Mouse (Mus musculus): ENCODE data around the gene Efhc1. TPM values are rescaled to one million over a fixed set of nuclear protein-coding genes. Genes with fewer than 3 reads are reported as not detected.

Gene Efhc1
- polyA plus RNA-seq, 1 experiment from 2014 or later: 1.7 TPM

DNA sequence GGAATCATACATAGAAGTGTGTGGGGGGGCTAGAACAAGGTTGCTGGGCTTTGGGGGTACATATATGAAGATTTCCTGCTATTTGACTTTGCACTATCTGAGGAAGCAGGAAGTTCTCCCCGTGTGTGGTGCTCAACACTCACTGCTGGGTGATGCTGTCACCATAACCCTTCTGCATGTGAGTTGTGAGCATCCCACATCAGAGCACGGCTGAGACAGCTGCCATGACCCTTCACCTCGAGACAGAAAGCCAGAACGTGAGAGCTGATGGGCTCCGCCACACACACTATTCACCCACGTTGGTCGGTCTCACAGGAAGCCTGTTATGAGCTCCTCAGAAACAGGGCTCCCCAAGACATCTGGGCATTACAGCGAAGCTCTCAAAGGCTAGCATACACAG lies 53.2 kb downstream of the Efhc1 start:
- Histone ChIP-seq H3K27ac (replicated peaks) (no peak overlapping the region), H3K4me1 (replicated peaks; ENCODE audit: control insufficient read depth, insufficient read depth) (0 out of 2 replicates have a peak, but pooled peaks cover 2% of the 10 kb centered on the region), H3K4me3 (ENCODE audit: low read depth, low read length) (no peak overlapping the region), H3K9ac (ENCODE audit: low read length) (no peak overlapping the region), H3K27me3 (ENCODE audit: control insufficient read depth, insufficient read depth, low read length) (no peaks in the 10 kb centered on the region), H3K4me2 (replicated peaks; ENCODE audit: low read depth) (no peak overlapping the region), H3K36me3 (ENCODE audit: control insufficient read depth, insufficient read depth, low read length) (peaks cover 13% of the 10 kb centered on the region; the same call in 1 of the 2 replicates), H3K9me3 (ENCODE audit: control insufficient read depth, low read length) (no peaks in the 10 kb centered on the region)
- DNase-seq (ENCODE audit: low spot score): no peak
- 81% methylated on average over 8 of the region's 8 CpGs for WGBS
- TF ChIP-seq EP300 (optimal IDR thresholded peaks at IDR 0.05) (no peak), CTCF (IDR thresholded peaks at IDR 0.05; ENCODE audit: low read depth) (no peak)
- no peak for ATAC-seq (ENCODE audit: low FRiP score, low TSS enrichment)

DNA sequence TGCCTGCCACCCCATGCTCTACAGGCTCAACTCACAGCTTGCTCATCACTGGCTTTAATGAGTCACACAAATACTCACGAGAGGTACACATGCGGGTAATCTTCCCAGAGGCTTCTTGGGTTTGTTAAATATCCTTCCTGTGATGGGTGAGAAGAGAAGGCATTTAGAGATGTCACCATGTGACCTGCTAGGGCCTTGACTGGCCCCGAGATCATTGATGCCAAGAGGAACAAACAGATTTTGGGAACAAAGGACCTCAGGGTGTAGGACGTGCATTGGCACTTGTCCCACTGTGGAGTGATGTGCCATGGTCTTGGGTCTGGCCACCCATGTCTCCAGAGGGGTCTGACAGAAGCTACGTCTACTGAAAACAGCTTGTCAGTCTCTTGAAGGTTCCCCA lies 55.3 kb downstream of the Efhc1 start:
- Histone ChIP-seq H3K9me3 (ENCODE audit: control insufficient read depth, low read length) (no peaks in the 10 kb centered on the region), H3K4me3 (ENCODE audit: low read depth, low read length) (no peak overlapping the region), H3K4me1 (replicated peaks; ENCODE audit: control insufficient read depth, insufficient read depth) (0 out of 2 replicates have a peak, but pooled peaks cover 2% of the 10 kb centered on the region), H3K4me2 (replicated peaks; ENCODE audit: low read depth) (no peak overlapping the region), H3K27ac (replicated peaks) (no peak overlapping the region), H3K9ac (ENCODE audit: low read length) (no peak overlapping the region), H3K36me3 (ENCODE audit: control insufficient read depth, insufficient read depth, low read length) (peaks cover 10% of the 10 kb centered on the region), H3K27me3 (ENCODE audit: control insufficient read depth, insufficient read depth, low read length) (no peaks in the 10 kb centered on the region)
- ATAC-seq (ENCODE audit: low FRiP score, low TSS enrichment): no peak
- no peak for DNase-seq (ENCODE audit: low spot score)
- TF ChIP-seq CTCF (IDR thresholded peaks at IDR 0.05; ENCODE audit: low read depth) (no peak), EP300 (optimal IDR thresholded peaks at IDR 0.05) (no peak)
- 76% methylated on average over 5 of the region's 5 CpGs for WGBS

DNA sequence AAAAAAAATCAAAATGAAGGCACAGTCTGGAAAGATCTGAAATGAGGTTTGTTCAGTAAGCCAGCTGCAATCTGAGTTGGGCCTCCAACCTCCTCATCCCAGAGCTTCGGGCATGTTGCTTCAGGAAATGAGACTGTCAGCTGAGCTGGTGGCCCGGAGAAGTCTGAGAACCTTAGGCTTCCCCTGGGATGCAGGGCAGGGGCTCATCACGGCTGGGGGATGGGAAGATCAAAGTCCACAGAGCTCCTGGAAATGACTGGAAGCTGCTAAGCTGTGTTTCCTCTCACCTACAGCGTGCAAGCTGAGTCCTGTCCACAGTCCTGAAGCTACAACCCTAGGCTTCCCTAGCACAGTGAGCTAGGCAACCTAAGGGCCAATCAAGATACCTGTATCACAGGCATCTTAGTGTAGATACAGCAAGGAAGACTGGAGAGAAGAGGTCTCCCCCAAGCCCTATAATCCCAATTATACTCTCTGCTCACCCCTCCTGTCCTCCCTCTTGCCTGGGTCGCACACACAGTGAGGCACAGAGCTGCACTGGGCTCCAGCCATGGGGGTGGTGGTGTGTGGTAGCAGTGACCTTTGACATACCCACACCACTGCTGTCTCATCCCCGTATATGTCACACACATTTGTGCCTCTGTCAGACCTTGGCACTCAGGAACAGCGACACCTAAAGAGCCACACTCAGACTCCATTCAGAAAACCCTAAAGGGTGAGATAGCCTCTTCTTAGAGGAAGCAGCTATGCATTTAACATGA lies 56.7 kb downstream of the Efhc1 start:
- peaks cover 8% of the 10 kb centered on the region for H3K36me3 ChIP-seq (ENCODE audit: control insufficient read depth, insufficient read depth, low read length)
- H3K4me3 ChIP-seq (ENCODE audit: low read depth, low read length): no peak overlapping the region
- no peak overlapping the region for H3K9ac ChIP-seq (ENCODE audit: low read length)
- DNase-seq (ENCODE audit: low spot score) (no peak), ATAC-seq (ENCODE audit: low FRiP score, low TSS enrichment) (no peak)
- H3K27me3 ChIP-seq (ENCODE audit: control insufficient read depth, insufficient read depth, low read length): no peaks in the 10 kb centered on the region
- H3K4me1 ChIP-seq (replicated peaks; ENCODE audit: control insufficient read depth, insufficient read depth): 0 out of 2 replicates have a peak, but pooled peaks cover 2% of the 10 kb centered on the region
- H3K4me2 ChIP-seq (replicated peaks; ENCODE audit: low read depth): no peak overlapping the region
- TF ChIP-seq CTCF (IDR thresholded peaks at IDR 0.05; ENCODE audit: low read depth): no peak
- TF ChIP-seq EP300 (optimal IDR thresholded peaks at IDR 0.05): no peak
- no peaks in the 10 kb centered on the region for H3K9me3 ChIP-seq (ENCODE audit: control insufficient read depth, low read length)
- 75% methylated on average over 7 of the region's 7 CpGs for WGBS
- peak overlapping the region; percentile 49; the same call in 1 of the 2 replicates for H3K27ac ChIP-seq (replicated peaks)

DNA sequence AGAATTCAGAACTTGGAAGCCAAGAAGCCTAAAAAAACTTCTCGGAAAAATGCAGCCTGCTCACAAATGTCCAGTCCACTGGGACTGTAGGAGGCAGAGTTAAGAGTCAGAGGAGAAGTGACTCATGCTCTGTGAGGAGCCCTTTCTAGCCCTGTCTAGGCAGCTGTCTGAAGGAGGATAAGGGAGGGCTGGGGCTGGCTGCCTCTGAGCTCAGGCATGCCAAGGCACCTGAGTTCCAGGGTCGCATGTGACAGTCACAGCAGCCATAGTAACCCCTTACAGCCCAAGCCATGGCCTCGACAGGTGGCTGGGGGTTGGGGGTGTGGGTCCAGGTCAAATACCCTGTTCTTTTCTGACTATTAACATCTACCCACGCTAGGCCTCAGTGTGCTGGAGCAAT lies 57.5 kb downstream of the Efhc1 start:
- Histone ChIP-seq H3K4me1 (replicated peaks; ENCODE audit: control insufficient read depth, insufficient read depth) (0 out of 2 replicates have a peak, but pooled peaks cover 2% of the 10 kb centered on the region), H3K27ac (replicated peaks) (peak overlapping the region; percentile 49; the same call in 1 of the 2 replicates), H3K4me3 (ENCODE audit: low read depth, low read length) (no peak overlapping the region), H3K36me3 (ENCODE audit: control insufficient read depth, insufficient read depth, low read length) (peaks cover 8% of the 10 kb centered on the region), H3K27me3 (ENCODE audit: control insufficient read depth, insufficient read depth, low read length) (no peaks in the 10 kb centered on the region), H3K9ac (ENCODE audit: low read length) (no peak overlapping the region), H3K4me2 (replicated peaks; ENCODE audit: low read depth) (no peak overlapping the region), H3K9me3 (ENCODE audit: control insufficient read depth, low read length) (no peaks in the 10 kb centered on the region)
- no peak for TF ChIP-seq CTCF (IDR thresholded peaks at IDR 0.05; ENCODE audit: low read depth)
- TF ChIP-seq EP300 (optimal IDR thresholded peaks at IDR 0.05): no peak
- 42% methylated on average over 4 of the region's 4 CpGs for WGBS
- DNase-seq (ENCODE audit: low spot score) (no peak), ATAC-seq (ENCODE audit: low FRiP score, low TSS enrichment) (peak; percentile 69)

DNA sequence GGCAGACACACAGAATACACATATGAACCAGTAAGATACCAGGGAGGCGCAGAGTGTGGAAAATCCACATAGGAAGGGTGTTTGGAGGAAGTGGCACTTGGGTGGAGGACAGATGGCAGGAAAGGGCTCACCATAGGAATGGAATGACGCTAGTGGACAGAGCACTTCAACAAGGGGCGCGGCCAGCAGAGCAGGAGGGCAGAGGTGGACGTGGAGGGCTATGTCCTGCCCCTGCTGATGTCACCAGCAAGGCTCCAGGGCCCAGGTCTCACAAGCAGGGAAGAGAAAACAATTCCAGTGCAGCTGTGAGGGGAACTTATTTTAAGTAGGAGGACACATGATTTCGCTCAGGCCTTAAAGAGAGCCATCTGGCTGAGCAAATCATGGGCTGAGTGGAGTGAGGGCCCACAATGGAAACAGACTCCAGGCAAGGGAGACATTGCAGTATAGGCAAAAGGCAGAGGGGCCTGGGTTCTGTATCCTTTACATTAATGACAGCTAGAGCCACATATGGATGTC lies 58.9 kb downstream of the Efhc1 start:
- no peaks in the 10 kb centered on the region for H3K27me3 ChIP-seq (ENCODE audit: control insufficient read depth, insufficient read depth, low read length)
- no peak overlapping the region for H3K9ac ChIP-seq (ENCODE audit: low read length)
- no peaks in the 10 kb centered on the region for H3K9me3 ChIP-seq (ENCODE audit: control insufficient read depth, low read length)
- WGBS: 69% methylated on average over 6 of the region's 6 CpGs
- 0 out of 2 replicates have a peak overlapping the region, but pooled peaks have one; percentile 4 for H3K27ac ChIP-seq (replicated peaks)
- 0 out of 2 replicates have a peak, but pooled peaks cover 2% of the 10 kb centered on the region for H3K4me1 ChIP-seq (replicated peaks; ENCODE audit: control insufficient read depth, insufficient read depth)
- DNase-seq (ENCODE audit: low spot score) (no peak), ATAC-seq (ENCODE audit: low FRiP score, low TSS enrichment) (no peak)
- no peak overlapping the region for H3K4me3 ChIP-seq (ENCODE audit: low read depth, low read length)
- peaks cover 2% of the 10 kb centered on the region for H3K36me3 ChIP-seq (ENCODE audit: control insufficient read depth, insufficient read depth, low read length)
- no peak overlapping the region for H3K4me2 ChIP-seq (replicated peaks; ENCODE audit: low read depth)
- TF ChIP-seq EP300 (optimal IDR thresholded peaks at IDR 0.05) (no peak), CTCF (IDR thresholded peaks at IDR 0.05; ENCODE audit: low read depth) (no peak)

DNA sequence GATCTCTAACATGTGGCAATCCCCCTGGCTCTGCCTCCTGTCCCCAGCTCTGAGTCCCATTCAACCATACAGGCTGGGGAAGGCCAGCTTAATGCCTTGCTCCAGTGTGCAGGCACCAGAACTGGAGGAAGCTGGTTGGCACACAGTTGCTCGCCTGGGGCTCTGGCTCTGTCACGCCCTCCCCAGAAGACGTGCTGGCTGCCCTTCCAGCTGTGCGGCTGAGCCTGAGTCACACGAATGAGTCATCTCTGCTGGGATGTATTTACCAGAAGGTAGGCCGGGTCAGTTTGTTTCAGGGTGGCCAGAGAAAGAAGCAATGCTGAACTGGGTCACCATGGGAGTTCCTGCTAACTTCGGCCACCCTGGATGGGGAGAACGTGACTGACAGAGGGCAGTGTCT lies 63.0 kb downstream of the Efhc1 start:
- H3K27ac ChIP-seq (replicated peaks): peak overlapping the region; percentile 31

More for the DNA sequence above, 63.0 kb downstream of the Efhc1 start:
- Histone ChIP-seq H3K4me1 (replicated peaks; ENCODE audit: control insufficient read depth, insufficient read depth) (no peaks in the 10 kb centered on the region), H3K9ac (ENCODE audit: low read length) (no peak overlapping the region), H3K27me3 (ENCODE audit: control insufficient read depth, insufficient read depth, low read length) (no peaks in the 10 kb centered on the region), H3K4me2 (replicated peaks; ENCODE audit: low read depth) (no peak overlapping the region), H3K36me3 (ENCODE audit: control insufficient read depth, insufficient read depth, low read length) (no peaks in the 10 kb centered on the region; the same call in none of the 2 replicates), H3K9me3 (ENCODE audit: control insufficient read depth, low read length) (no peaks in the 10 kb centered on the region), H3K4me3 (ENCODE audit: low read depth, low read length) (no peak overlapping the region)
- peak; percentile 88 for DNase-seq (ENCODE audit: low spot score)
- no peak for TF ChIP-seq EP300 (optimal IDR thresholded peaks at IDR 0.05)
- no peak for TF ChIP-seq CTCF (IDR thresholded peaks at IDR 0.05; ENCODE audit: low read depth)
- 10% methylated on average over 8 of the region's 8 CpGs for WGBS
- peak; percentile 99 for ATAC-seq (ENCODE audit: low FRiP score, low TSS enrichment)
